Mouse (Mus musculus) lung, postnatal 0 days (tissue): ENCODE data around the gene Adam19. TPM values are rescaled to one million over a fixed set of nuclear protein-coding genes. Genes with fewer than 3 reads are reported as not detected.
A peak's percentile ranks its signal among the peaks of the same experiment; 100 is the strongest.

Experiments used
- ATAC-seq: fragments of 200-750 bp; cut with Nextera tagmentation; 2 replicates; pipeline ENCODE4 v1.8.0; 2017; ENCODE audit warnings: moderate library complexity
- DNase-seq: peaks from one replicate; pipeline ENCODE4 v3.0.0-alpha.2; 2016; ENCODE audit warnings: low spot score
- H3K27ac ChIP-seq: fragments of 300-500 bp; sonication (generic); 2 replicates; pipeline ENCODE4 v1.5.1; 2014; ENCODE audit warnings: antibody characterized with exemption, mild to moderate bottlenecking, low read length, mixed read lengths
- H3K27me3 ChIP-seq: fragments of 300-500 bp; sonication (generic); replicated peaks from 2 replicates; pipeline ENCODE4 v1.6.1; 2014; ENCODE audit warnings: low read length, mixed read lengths; ENCODE audit not compliant: insufficient read depth
- H3K36me3 ChIP-seq: fragments of 300-500 bp; sonication (generic); 2 replicates; pipeline ENCODE4 v1.6.1; 2014; ENCODE audit warnings: low read length, mixed read lengths; ENCODE audit not compliant: insufficient read depth
- H3K4me1 ChIP-seq: fragments of 300-500 bp; sonication (generic); 2 replicates; pipeline ENCODE4 v1.6.1; 2014; ENCODE audit warnings: antibody characterized with exemption, low read depth, low read length, mixed read lengths; ENCODE audit not compliant: insufficient read depth
- H3K4me2 ChIP-seq: fragments of 300-500 bp; sonication (generic); replicated peaks from 2 replicates; pipeline ENCODE4 v1.6.1; 2014; ENCODE audit warnings: low read depth, mild to moderate bottlenecking, low read length, moderate library complexity, mixed read lengths
- H3K4me3 ChIP-seq: fragments of 300-500 bp; sonication (generic); 2 replicates; pipeline ENCODE4 v1.5.1; 2014; ENCODE audit warnings: low read depth, low read length
- H3K9ac ChIP-seq: fragments of 300-500 bp; sonication (generic); replicated peaks from 2 replicates; pipeline ENCODE4 v1.6.1; 2014; ENCODE audit warnings: low read depth, mild to moderate bottlenecking
- H3K9me3 ChIP-seq: fragments of 300-500 bp; sonication (generic); 2 replicates; pipeline ENCODE4 v1.6.1; 2016; ENCODE audit warnings: low read length, mixed read lengths
- CTCF ChIP-seq: IDR thresholded peaks from 2 replicates; pipeline ENCODE4 v1.5.1; 2016; ENCODE audit warnings: antibody characterized with exemption, mild to moderate bottlenecking
- EP300 ChIP-seq: IDR thresholded peaks from 2 replicates; pipeline ENCODE4 v1.6.1; 2016; ENCODE audit warnings: antibody characterized with exemption, mild to moderate bottlenecking, control low read depth
- whole genome bisulfite sequencing: fragments of 180-500 bp; shearing (Covaris S2); extraction: QIAGEN DNeasy Blood & Tissue Kit; methylation state at CpG from one replicate; pipeline ENCODE4 v1.1.7; 2014; 5-methylcytosine and 5-hydroxymethylcytosine counted together
- polyA plus RNA-seq: library from polyadenylated mRNA; unstranded; fragments of >200 nt; fragmentation: Nextera tagmentation; extraction: Ambion mirVana; gene quantifications from 2 replicates; pipeline ENCODE4 v1.2.1, GENCODE M21; 2015

Gene Adam19
- polyA plus RNA-seq, 1 experiment from 2014 or later: 11.4 TPM

- H3K4me3 ChIP-seq: no peak overlapping the region
- H3K36me3 ChIP-seq: no peaks in the 10 kb centered on the region
- H3K27me3 ChIP-seq: no peaks in the 10 kb centered on the region
- 95% methylated on average over 4 of the region's 4 CpGs for WGBS
- ATAC-seq (no peak), DNase-seq (no peak)
- no peak for TF ChIP-seq CTCF
- no peak for TF ChIP-seq EP300
- peaks cover 3% of the 10 kb centered on the region; the same call in 1 of the 2 replicates for H3K4me1 ChIP-seq
- H3K4me2 ChIP-seq: no peak overlapping the region
- H3K9ac ChIP-seq: no peak overlapping the region
- H3K9me3 ChIP-seq: no peaks in the 10 kb centered on the region
- H3K27ac ChIP-seq: no peak overlapping the region
Measured at GRCm38 (mm10) chr11:46058916-46059315, 3.1 kb downstream of the Adam19 start.

GRCm38 (mm10) chr11:46059887-46060650 lies 4.3 kb downstream of the Adam19 start:
- DNase-seq (no peak), ATAC-seq (no peak)
- Histone ChIP-seq H3K27me3 (no peaks in the 10 kb centered on the region), H3K4me3 (no peak overlapping the region), H3K36me3 (no peaks in the 10 kb centered on the region), H3K27ac (peak overlapping the region; percentile 15; the same call in 1 of the 2 replicates), H3K4me2 (no peak overlapping the region), H3K4me1 (peaks cover 8% of the 10 kb centered on the region; the same call in 1 of the 2 replicates), H3K9me3 (no peaks in the 10 kb centered on the region), H3K9ac (no peak overlapping the region)
- WGBS: 53% methylated on average over 8 of the region's 8 CpGs
- TF ChIP-seq CTCF: peak; percentile 47
- no peak for TF ChIP-seq EP300

- H3K9ac ChIP-seq: no peak overlapping the region
- H3K27ac ChIP-seq: peak overlapping the region; percentile 57; the same call in 1 of the 2 replicates
- no peaks in the 10 kb centered on the region for H3K27me3 ChIP-seq
- no peak for TF ChIP-seq EP300
- peak; percentile 24; the same call in 1 of the 2 replicates for TF ChIP-seq CTCF
- no peak overlapping the region for H3K4me3 ChIP-seq
- no peaks in the 10 kb centered on the region for H3K9me3 ChIP-seq
- H3K4me2 ChIP-seq: no peak overlapping the region
- H3K4me1 ChIP-seq: peaks cover 8% of the 10 kb centered on the region; the same call in 1 of the 2 replicates
- peak; percentile 3; the same call in 1 of the 2 replicates for ATAC-seq
- peak; percentile 76 for DNase-seq
- no peaks in the 10 kb centered on the region for H3K36me3 ChIP-seq
- 50% methylated on average over 5 of the region's 5 CpGs for WGBS
Measured at GRCm38 (mm10) chr11:46060651-46061020, 4.8 kb downstream of the Adam19 start.

GRCm38 (mm10) chr11:46061776-46062445 lies 6.1 kb downstream of the Adam19 start:
- no peak for DNase-seq
- Histone ChIP-seq H3K27ac (peak overlapping the region; percentile 22), H3K27me3 (no peaks in the 10 kb centered on the region), H3K9me3 (no peaks in the 10 kb centered on the region), H3K4me3 (no peak overlapping the region), H3K36me3 (no peaks in the 10 kb centered on the region), H3K4me1 (peaks cover 17% of the 10 kb centered on the region; the same call in 1 of the 2 replicates), H3K4me2 (no peak overlapping the region), H3K9ac (no peak overlapping the region)
- TF ChIP-seq CTCF (no peak), EP300 (no peak; the same call in 1 of the 2 replicates)
- no peak for ATAC-seq
- 36% methylated on average over 6 of the region's 6 CpGs for WGBS

GRCm38 (mm10) chr11:46062569-46062968 lies 6.8 kb downstream of the Adam19 start:
- WGBS: 44% methylated on average over 4 of the region's 4 CpGs
- Histone ChIP-seq H3K36me3 (no peaks in the 10 kb centered on the region), H3K27ac (peak overlapping the region; percentile 82), H3K4me2 (no peak overlapping the region), H3K9ac (no peak overlapping the region), H3K9me3 (no peaks in the 10 kb centered on the region), H3K4me1 (peaks cover 19% of the 10 kb centered on the region; the same call in 1 of the 2 replicates), H3K27me3 (no peaks in the 10 kb centered on the region), H3K4me3 (no peak overlapping the region)
- TF ChIP-seq EP300: no peak
- TF ChIP-seq CTCF: no peak
- no peak for ATAC-seq
- DNase-seq: no peak

- Histone ChIP-seq H3K27ac (peak overlapping the region; percentile 82), H3K9ac (no peak overlapping the region), H3K27me3 (no peaks in the 10 kb centered on the region), H3K9me3 (no peaks in the 10 kb centered on the region), H3K4me1 (peaks cover 19% of the 10 kb centered on the region; the same call in 1 of the 2 replicates), H3K36me3 (no peaks in the 10 kb centered on the region), H3K4me3 (no peak overlapping the region), H3K4me2 (0 out of 2 replicates have a peak overlapping the region, but pooled peaks have one; percentile 0)
- ATAC-seq (peak; percentile 46), DNase-seq (peak; percentile 87)
- WGBS: 28% methylated on average over 9 of the region's 9 CpGs
- TF ChIP-seq EP300 (peak; percentile 56; the same call in 1 of the 2 replicates), CTCF (peak; percentile 71)
Measured at GRCm38 (mm10) chr11:46062993-46063731, 7.4 kb downstream of the Adam19 start.
